Mouse (Mus musculus) CH12.LX (cell line): Measurements from ENCODE around the gene 2200002D01Rik. TPM values are rescaled to one million over a fixed set of nuclear protein-coding genes. Genes with fewer than 3 reads are reported as not detected.

Source experiments
- BHLHE40 ChIP-seq: IDR thresholded peaks from 2 replicates; pipeline ENCODE4 v1.6.1; 2011; ENCODE audit warnings: mild to moderate bottlenecking, low read depth, low read length, improper control_type of control experiment
- E2F4 ChIP-seq: IDR thresholded peaks from 2 replicates; pipeline ENCODE4 v1.6.1; 2011; ENCODE audit warnings: low read depth, low read length, improper control_type of control experiment; ENCODE audit not compliant: insufficient replicate concordance
- ETS1 ChIP-seq: conservative IDR thresholded peaks from 2 replicates; pipeline ENCODE4 v1.6.1; 2012; ENCODE audit warnings: low read depth, mild to moderate bottlenecking, inconsistent platforms, low read length, improper control_type of control experiment, moderate library complexity
- HCFC1 ChIP-seq: IDR thresholded peaks from 2 replicates; pipeline ENCODE4 v1.6.1; 2012; ENCODE audit warnings: low read depth, mild to moderate bottlenecking, inconsistent platforms, low read length, improper control_type of control experiment
- IRF4 ChIP-seq: IDR thresholded peaks from 2 replicates; pipeline ENCODE4 v1.6.1; 2014; ENCODE audit warnings: low read depth, mild to moderate bottlenecking, inconsistent platforms, low read length, improper control_type of control experiment
- KAT2A ChIP-seq: IDR thresholded peaks from 2 replicates; pipeline ENCODE4 v1.6.1; 2012; ENCODE audit warnings: low read length, improper control_type of control experiment, inconsistent platforms; ENCODE audit not compliant: insufficient replicate concordance
- MAFK ChIP-seq: IDR thresholded peaks from 2 replicates; pipeline ENCODE4 v1.6.1; 2011; ENCODE audit warnings: low read length, improper control_type of control experiment; ENCODE audit not compliant: insufficient replicate concordance
- MAX ChIP-seq: IDR thresholded peaks from 2 replicates; pipeline ENCODE4 v1.6.1; 2011; ENCODE audit warnings: low read length, improper control_type of control experiment
- RAD21 ChIP-seq: IDR thresholded peaks from 2 replicates; pipeline ENCODE4 v1.6.1; 2011; ENCODE audit warnings: low read depth, mild to moderate bottlenecking, low read length, improper control_type of control experiment, moderate library complexity
- RCOR1 ChIP-seq: conservative IDR thresholded peaks from 2 replicates; pipeline ENCODE4 v1.6.1; 2012; ENCODE audit warnings: low read depth, mild to moderate bottlenecking, inconsistent platforms, low read length, improper control_type of control experiment
- SIN3A ChIP-seq: IDR thresholded peaks from 2 replicates; pipeline ENCODE4 v1.6.1; 2012; ENCODE audit warnings: low read length, improper control_type of control experiment, inconsistent platforms
- SMC3 ChIP-seq: IDR thresholded peaks from 2 replicates; pipeline ENCODE4 v1.6.1; 2011; ENCODE audit warnings: low read depth, low read length, improper control_type of control experiment
- USF1 ChIP-seq: IDR thresholded peaks from 2 replicates; pipeline ENCODE4 v1.6.1; 2014; ENCODE audit warnings: low read depth, mild to moderate bottlenecking, inconsistent platforms, low read length, improper control_type of control experiment
- ZMIZ1 ChIP-seq: IDR thresholded peaks from 2 replicates; pipeline ENCODE4 v1.6.1; 2012; ENCODE audit warnings: low read depth, mild to moderate bottlenecking, inconsistent platforms, low read length, improper control_type of control experiment
- ZNF384 ChIP-seq: IDR thresholded peaks from 2 replicates; pipeline ENCODE4 v1.6.1; 2012; ENCODE audit warnings: low read depth, low read length, improper control_type of control experiment, inconsistent platforms
- polyA plus RNA-seq: library from polyadenylated mRNA; unstranded; fragments of >175 nt; gene quantifications from 2 replicates; pipeline ENCODE4 v1.2.1, GENCODE M21; 2012; ENCODE audit warnings: low read depth; ENCODE audit not compliant: insufficient read length
- total RNA-seq, 2 experiments: library from RNA; depleted of rRNA; stranded (reverse); fragments of 300-350 nt in 1 of 2; fragments of >200 nt in 1 of 2; gene quantifications; 2 replicates each; pipeline ENCODE4 v1.2.3; 2012 to 2014

Gene 2200002D01Rik
- total and polyA plus RNA-seq, 3 experiments: 5.8 TPM; not detected in 2

DNA sequence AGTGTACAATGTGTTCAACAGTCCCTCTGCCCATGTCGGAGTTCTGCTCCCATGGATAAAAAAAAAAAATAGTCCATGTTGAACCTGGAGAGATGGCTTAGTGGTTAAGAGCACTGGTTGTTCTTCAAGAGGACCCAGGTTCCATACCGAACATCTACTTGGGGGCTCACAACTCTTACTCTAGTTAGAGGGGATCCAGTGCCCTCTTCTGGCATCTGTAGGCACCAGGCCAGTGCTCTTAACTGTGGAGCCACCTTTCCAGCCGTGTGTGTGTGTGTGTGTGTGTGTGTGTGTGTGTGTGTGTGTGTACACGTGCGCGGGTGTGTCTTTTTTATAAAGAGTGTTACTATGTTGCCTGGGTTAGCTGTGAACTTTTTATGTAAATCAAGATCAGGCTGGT is 45.7 kb downstream of the 2200002D01Rik start (continued):
- TF ChIP-seq HCFC1 (no peak), MAFK (no peak), KAT2A (no peak), MAX (no peak), ETS1 (no peak), SMC3 (peak; percentile 50), ZMIZ1 (no peak), E2F4 (no peak), RAD21 (peak; percentile 42), USF1 (no peak), IRF4 (no peak), SIN3A (no peak), RCOR1 (no peak), BHLHE40 (0 out of 2 replicates have a peak, but pooled peaks have one; percentile 10), ZNF384 (no peak)
- TF ChIP-seq, all 38 proteins: peak for 4

Other genes starting within 250 kb of the 2200002D01Rik start
- gene Ryr1, start 123.3 kb downstream of the 2200002D01Rik start, total RNA-seq (2012; rRNA removed): 0.63 and 0.68 TPM in 2 replicates
- 0.43 TPM in 2 replicates for gene Ryr1, start 123.3 kb downstream of the 2200002D01Rik start, total RNA-seq (2014; rRNA removed)
- gene Ryr1, start 123.3 kb downstream of the 2200002D01Rik start, polyA plus RNA-seq: 0.86 and 1.1 TPM in 2 replicates
- gene Rasgrp4, start 113.6 kb downstream of the 2200002D01Rik start, total RNA-seq (2012; rRNA removed): 0.88 and 1.4 TPM in 2 replicates
- 0.26 and 0.58 TPM in 2 replicates for gene Rasgrp4, start 113.6 kb downstream of the 2200002D01Rik start, total RNA-seq (2014; rRNA removed)
- 2.9 and 3.2 TPM in 2 replicates for gene Rasgrp4, start 113.6 kb downstream of the 2200002D01Rik start, polyA plus RNA-seq
- 13.8 and 14.5 TPM in 2 replicates for gene Fam98c, start 92.2 kb downstream of the 2200002D01Rik start, total RNA-seq (2012; rRNA removed)
- gene Fam98c, start 92.2 kb downstream of the 2200002D01Rik start, total RNA-seq (2014; rRNA removed): 13.0 and 14.1 TPM in 2 replicates
- gene Fam98c, start 92.2 kb downstream of the 2200002D01Rik start, polyA plus RNA-seq: 15.2 and 17.9 TPM in 2 replicates
- gene Ggn, start 78.3 kb downstream of the 2200002D01Rik start, total RNA-seq (2012; rRNA removed): 0.30 and 0.38 TPM in 2 replicates
- 0.13 TPM in 1 of 2 replicates, not detected in the other for gene Ggn, start 78.3 kb downstream of the 2200002D01Rik start, total RNA-seq (2014; rRNA removed)
- gene Ggn, start 78.3 kb downstream of the 2200002D01Rik start, polyA plus RNA-seq: 1.0 and 1.5 TPM in 2 replicates
- gene Spred3, start 78.1 kb downstream of the 2200002D01Rik start, total RNA-seq (2012; rRNA removed): 2.2 and 3.3 TPM in 2 replicates
- gene Spred3, start 78.1 kb downstream of the 2200002D01Rik start, total RNA-seq (2014; rRNA removed): 1.2 and 1.6 TPM in 2 replicates
- 6.0 and 6.6 TPM in 2 replicates for gene Spred3, start 78.1 kb downstream of the 2200002D01Rik start, polyA plus RNA-seq
- 321 and 335 TPM in 2 replicates for gene Psmd8, start 67.8 kb downstream of the 2200002D01Rik start, total RNA-seq (2012; rRNA removed)
- 455 and 479 TPM in 2 replicates for gene Psmd8, start 67.8 kb downstream of the 2200002D01Rik start, total RNA-seq (2014; rRNA removed)
- gene Psmd8, start 67.8 kb downstream of the 2200002D01Rik start, polyA plus RNA-seq: 308 and 348 TPM in 2 replicates
- gene Catsperg1, start 34.4 kb downstream of the 2200002D01Rik start, total RNA-seq (2012; rRNA removed): 0.38 and 0.93 TPM in 2 replicates
- 0.68 and 0.72 TPM in 2 replicates for gene Catsperg1, start 34.4 kb downstream of the 2200002D01Rik start, total RNA-seq (2014; rRNA removed)
- gene Catsperg1, start 34.4 kb downstream of the 2200002D01Rik start, polyA plus RNA-seq: 1.4 and 2.0 TPM in 2 replicates
- gene Kcnk6, start 16.0 kb downstream of the 2200002D01Rik start, total RNA-seq (2012; rRNA removed): 4.0 TPM in 2 replicates
- 1.2 and 2.2 TPM in 2 replicates for gene Kcnk6, start 16.0 kb downstream of the 2200002D01Rik start, total RNA-seq (2014; rRNA removed)
- gene Kcnk6, start 16.0 kb downstream of the 2200002D01Rik start, polyA plus RNA-seq: 1.2 and 1.9 TPM in 2 replicates
- gene Yif1b, start 10.1 kb downstream of the 2200002D01Rik start, total RNA-seq (2012; rRNA removed): 84.2 and 99.4 TPM in 2 replicates
- gene Yif1b, start 10.1 kb downstream of the 2200002D01Rik start, total RNA-seq (2014; rRNA removed): 61.6 and 69.4 TPM in 2 replicates
- 61.0 and 63.0 TPM in 2 replicates for gene Yif1b, start 10.1 kb downstream of the 2200002D01Rik start, polyA plus RNA-seq
- 25.6 and 29.1 TPM in 2 replicates for gene Spint2, start 33.4 kb upstream of the 2200002D01Rik start, total RNA-seq (2012; rRNA removed)
- gene Spint2, start 33.4 kb upstream of the 2200002D01Rik start, total RNA-seq (2014; rRNA removed): not detected in 2 replicates
- 3.7 and 4.1 TPM in 2 replicates for gene Spint2, start 33.4 kb upstream of the 2200002D01Rik start, polyA plus RNA-seq
- gene Ppp1r14a, start 40.8 kb upstream of the 2200002D01Rik start, total RNA-seq (2012; rRNA removed): not detected in 2 replicates
- gene Ppp1r14a, start 40.8 kb upstream of the 2200002D01Rik start, total RNA-seq (2014; rRNA removed): not detected in 2 replicates
- not detected in 2 replicates for gene Ppp1r14a, start 40.8 kb upstream of the 2200002D01Rik start, polyA plus RNA-seq
- gene Dpf1, start 55.5 kb upstream of the 2200002D01Rik start, total RNA-seq (2012; rRNA removed): 1.3 and 3.0 TPM in 2 replicates
- 0.35 and 0.38 TPM in 2 replicates for gene Dpf1, start 55.5 kb upstream of the 2200002D01Rik start, total RNA-seq (2014; rRNA removed)
- gene Dpf1, start 55.5 kb upstream of the 2200002D01Rik start, polyA plus RNA-seq: 0.97 and 1.9 TPM in 2 replicates